Mouse (Mus musculus) layer of hippocampus, adult 2 months (tissue): Measurements from ENCODE around the gene Gemin7. TPM values are rescaled to one million over a fixed set of nuclear protein-coding genes. Genes with fewer than 3 reads are reported as not detected.
A peak's percentile ranks its signal among the peaks of the same experiment; 100 is the strongest.

Experiments
- DNase-seq, 2 experiments: peaks; one replicate each; pipeline ENCODE4 v3.0.0; 2022; ENCODE audit warnings: low spot score in 2 of 2
- H3K27ac ChIP-seq: fragments of 200-600 bp; 2 replicates; pipeline ENCODE4 v1.8.1; 2022
- H3K4me3 ChIP-seq: fragments of 200-600 bp; 2 replicates; pipeline ENCODE4 v1.8.1; 2022; ENCODE audit warnings: mild to moderate bottlenecking
- CTCF ChIP-seq: fragments of 200-600 bp; conservative IDR thresholded peaks from 2 replicates; pipeline ENCODE4 v1.8.1; 2022; ENCODE audit warnings: antibody characterized with exemption, mild to moderate bottlenecking, moderate library complexity
- total RNA-seq, 2 experiments: library from RNA; stranded (reverse); gene quantifications; 2 replicates each; pipeline ENCODE4 v1.2.3; 2021

The Gemin7 gene
- total RNA-seq, 2 experiments from 2014 or later: 38.8 to 43.9 TPM

DNA sequence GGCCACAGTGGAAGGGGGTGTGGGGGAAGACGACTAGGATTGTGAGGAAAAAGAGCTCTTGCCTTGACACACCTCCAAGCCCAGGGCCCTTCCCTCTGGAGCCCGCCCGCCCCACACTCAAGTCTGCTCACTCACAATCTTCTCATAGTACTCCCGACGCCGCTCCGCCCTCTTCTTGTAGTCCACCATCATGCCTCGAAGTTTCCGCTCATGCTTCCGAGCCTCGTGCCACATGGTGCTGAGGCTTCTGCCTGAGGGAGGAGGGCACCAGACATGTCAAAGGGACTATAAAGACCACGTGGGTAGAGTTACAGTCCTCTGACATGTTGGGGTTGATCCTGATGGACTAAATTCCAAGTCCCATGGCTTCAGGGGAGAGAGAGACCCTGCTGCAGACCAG is 25.7 kb upstream of the Gemin7 start:
- TF ChIP-seq CTCF: no peak
- peak overlapping the region; percentile 97 for H3K4me3 ChIP-seq
- H3K27ac ChIP-seq: peak overlapping the region; percentile 90
- DNase-seq: no peak

- no peak for TF ChIP-seq CTCF
- Histone ChIP-seq H3K4me3 (no peak overlapping the region; the same call in 1 of the 2 replicates), H3K27ac (peak overlapping the region; percentile 90)
- peak; percentile 42 to 45 for DNase-seq
These were observed 23.2 kb upstream of the Gemin7 start for GRCm38 (mm10) chr7:19600562-19600961.

- DNase-seq: no peak
- Histone ChIP-seq H3K4me3 (no peak overlapping the region), H3K27ac (no peak overlapping the region)
- TF ChIP-seq CTCF: no peak
These were observed 15.8 kb upstream of the Gemin7 start for GRCm38 (mm10) chr7:19593061-19593730.

- peak overlapping the region; percentile 76 for H3K27ac ChIP-seq
- DNase-seq: peak; percentile 82 to 84
- no peak overlapping the region for H3K4me3 ChIP-seq
- peak; percentile 87 for TF ChIP-seq CTCF
These were observed 12.5 kb upstream of the Gemin7 start for GRCm38 (mm10) chr7:19589917-19590316.

- peak; percentile 74 for TF ChIP-seq CTCF
- no peak overlapping the region for H3K27ac ChIP-seq
- DNase-seq: peak in 1 of 2 experiments; percentile 59
- no peak overlapping the region for H3K4me3 ChIP-seq
These were observed 11.8 kb upstream of the Gemin7 start for GRCm38 (mm10) chr7:19589207-19589606.

DNA sequence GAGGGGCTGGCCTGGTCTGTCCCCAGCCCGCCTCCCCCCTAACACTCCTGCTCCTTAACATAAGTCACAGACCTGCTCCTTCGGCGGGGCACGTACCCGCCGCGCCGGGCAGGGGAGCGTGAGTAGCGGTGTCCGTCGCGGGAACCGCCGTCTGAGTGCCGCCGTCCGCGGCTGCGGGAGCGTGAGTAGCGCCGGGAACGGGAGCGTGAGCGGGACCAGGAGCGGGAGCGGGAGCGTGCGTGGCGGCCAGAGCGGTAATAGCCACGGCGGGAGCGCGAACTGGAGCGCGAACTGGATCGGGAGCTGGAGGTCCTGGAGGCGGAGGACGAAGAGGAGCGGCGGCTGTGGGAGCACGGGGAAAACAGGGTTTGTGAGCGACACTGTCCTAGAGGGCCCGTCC is 8.9 kb upstream of the Gemin7 start:
- DNase-seq: no peak
- TF ChIP-seq CTCF: no peak
- H3K27ac ChIP-seq: no peak overlapping the region
- no peak overlapping the region for H3K4me3 ChIP-seq

DNA sequence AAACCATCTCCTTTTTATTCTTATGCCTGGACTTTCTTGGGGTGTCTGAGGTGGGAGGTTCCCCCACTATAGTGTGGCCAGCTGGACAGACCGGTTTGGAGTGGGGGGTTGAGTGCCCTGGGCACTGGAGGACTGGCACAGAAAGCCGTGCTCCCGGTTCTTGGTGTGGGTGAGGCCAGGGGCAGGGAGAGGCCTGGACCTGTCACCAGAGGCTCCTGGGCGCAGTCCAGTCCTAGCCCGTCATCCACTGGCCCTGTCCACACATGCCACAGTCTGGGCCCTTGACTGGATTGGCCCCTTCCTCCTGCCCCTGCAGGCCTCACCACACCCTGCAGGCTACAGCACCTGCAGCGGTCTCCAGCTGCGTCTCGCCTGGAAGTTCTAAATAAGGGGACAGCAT is 3.2 kb upstream of the Gemin7 start:
- Histone ChIP-seq H3K4me3 (no peak overlapping the region), H3K27ac (no peak overlapping the region)
- no peak for TF ChIP-seq CTCF
- no peak for DNase-seq

DNA sequence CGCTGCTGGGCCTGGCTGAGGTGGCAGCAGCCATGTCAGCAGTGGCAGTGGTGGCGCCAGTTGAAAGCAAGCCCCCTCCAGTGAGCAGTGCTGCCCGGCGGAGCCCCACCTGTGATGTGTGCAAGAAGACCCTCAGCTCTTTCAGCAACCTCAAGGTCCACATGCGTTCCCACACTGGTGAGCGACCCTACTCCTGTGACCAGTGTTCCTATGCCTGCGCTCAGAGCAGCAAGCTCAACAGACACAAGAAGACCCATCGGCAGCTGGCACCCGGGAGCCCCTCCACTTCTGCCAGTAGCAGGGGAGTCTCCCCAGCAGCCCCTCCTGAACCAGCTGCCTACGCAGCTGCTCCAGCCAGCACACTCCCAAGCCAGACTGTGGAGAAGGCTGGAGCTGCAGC is 2.4 kb upstream of the Gemin7 start:
- Histone ChIP-seq H3K27ac (no peak overlapping the region), H3K4me3 (no peak overlapping the region)
- DNase-seq: no peak
- no peak for TF ChIP-seq CTCF

- no peak overlapping the region for H3K27ac ChIP-seq
These were observed 1.0 kb upstream of the Gemin7 start for GRCm38 (mm10) chr7:19578436-19578835.

GRCm38 (mm10) chr7:19577877-19578414 is 551 bp upstream of the Gemin7 start:
- DNase-seq: no peak
- Histone ChIP-seq H3K4me3 (peak overlapping the region; percentile 58), H3K27ac (no peak overlapping the region)
- TF ChIP-seq CTCF: no peak

More at GRCm38 (mm10) chr7:19578436-19578835, 1.0 kb upstream of the Gemin7 start:
- no peak for DNase-seq
- H3K4me3 ChIP-seq: no peak overlapping the region
- TF ChIP-seq CTCF: no peak

DNA sequence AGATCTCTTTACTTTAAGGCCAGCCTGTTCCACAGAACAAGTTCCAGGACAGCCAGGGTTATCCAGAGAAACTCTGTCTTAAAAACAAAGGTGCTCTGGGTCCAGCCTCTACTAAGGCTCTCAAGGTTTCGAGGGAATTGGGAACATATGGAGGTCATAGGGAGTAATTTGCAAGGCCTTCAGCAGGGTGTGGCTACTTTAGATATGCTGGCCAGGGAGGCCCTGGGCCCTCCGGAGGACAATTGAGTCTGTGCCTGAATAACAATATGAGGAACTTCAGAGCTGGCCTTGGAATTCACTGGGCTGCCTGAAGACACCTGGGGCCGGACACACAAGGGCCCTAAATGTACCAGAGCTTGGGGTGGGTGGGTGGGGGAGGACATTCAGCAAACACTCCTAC is 1.8 kb downstream of the Gemin7 start:
- H3K27ac ChIP-seq: no peak overlapping the region
- no peak for DNase-seq
- TF ChIP-seq CTCF: no peak
- H3K4me3 ChIP-seq: no peak overlapping the region

DNA sequence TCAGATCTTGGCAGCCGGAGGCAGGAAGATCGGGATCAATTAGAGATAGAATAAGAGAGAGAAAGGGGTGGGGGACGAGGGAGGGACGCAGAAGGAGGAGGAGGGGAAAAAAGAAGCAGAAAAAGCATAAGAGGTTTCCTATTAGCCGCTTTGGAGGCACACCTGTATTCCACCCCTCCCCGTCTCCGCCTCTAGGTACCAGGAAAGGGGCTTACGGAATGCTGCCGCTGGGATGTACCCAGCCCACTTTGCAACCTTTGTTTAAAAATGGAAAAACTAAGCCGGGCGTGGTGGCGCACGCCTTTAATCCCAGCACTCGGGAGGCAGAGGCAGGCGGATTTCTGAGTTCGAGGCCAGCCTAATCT is 3.6 kb downstream of the Gemin7 start:
- Histone ChIP-seq H3K27ac (peak overlapping the region; percentile 84), H3K4me3 (peak overlapping the region; percentile 76)
- no peak for DNase-seq
- TF ChIP-seq CTCF: no peak

GRCm38 (mm10) chr7:19572926-19573775 is 4.2 kb downstream of the Gemin7 start:
- peak; percentile 58 for TF ChIP-seq CTCF
- peak overlapping the region; percentile 84 for H3K27ac ChIP-seq
- DNase-seq: peak; percentile 55 to 67
- peak overlapping the region; percentile 76 for H3K4me3 ChIP-seq
